Mouse (Mus musculus) liver, adult 2 months (tissue): ENCODE results near the gene Dpm3. TPM values are rescaled to one million over a fixed set of nuclear protein-coding genes. Genes with fewer than 3 reads are reported as not detected.
"Not testable (repeated sequence)": the region's sequence is repeated elsewhere in the genome, so short reads cannot be mapped to it uniquely, and the experiment has no call there.

ENCODE experiments used
- DNase-seq: peaks from one replicate; pipeline ENCODE4 v3.0.0-alpha.2; 2011; ENCODE audit warnings: low read depth, low spot score; ENCODE audit errors: extremely low read depth
- H3K27ac ChIP-seq: fragments of 200-500 bp; replicated peaks from 2 replicates; pipeline ENCODE4 v1.5.1; 2012; ENCODE audit warnings: low read depth, mild to moderate bottlenecking, control low read depth, inconsistent platforms, low read length; ENCODE audit not compliant: insufficient read depth
- H3K27me3 ChIP-seq: fragments of 200-500 bp; 2 replicates; pipeline ENCODE4 v1.6.1; 2012; ENCODE audit warnings: mild to moderate bottlenecking, moderate library complexity, low read length, inconsistent platforms; ENCODE audit not compliant: control insufficient read depth, insufficient read depth
- H3K36me3 ChIP-seq: fragments of 200-500 bp; 2 replicates; pipeline ENCODE4 v1.6.1; 2012; ENCODE audit warnings: low read length, inconsistent platforms; ENCODE audit not compliant: control insufficient read depth, insufficient read depth
- H3K4me1 ChIP-seq: fragments of 200-500 bp; 2 replicates; pipeline ENCODE4 v1.6.1; 2011; ENCODE audit warnings: low read length; ENCODE audit not compliant: control insufficient read depth, insufficient read depth
- H3K4me3 ChIP-seq: fragments of 200-500 bp; 2 replicates; pipeline ENCODE4 v1.5.1; 2011; ENCODE audit warnings: low read depth, mild to moderate bottlenecking, control low read depth, low read length, moderate library complexity; ENCODE audit not compliant: insufficient read depth
- H3K79me2 ChIP-seq: fragments of 200-500 bp; 2 replicates; pipeline ENCODE4 v1.6.1; 2012; ENCODE audit warnings: inconsistent platforms, mild to moderate bottlenecking, low read length, moderate library complexity; ENCODE audit not compliant: control insufficient read depth, insufficient read depth
- H3K9ac ChIP-seq: fragments of 200-500 bp; 2 replicates; pipeline ENCODE4 v1.6.1; 2012; ENCODE audit warnings: low read depth, mild to moderate bottlenecking, control low read depth, inconsistent platforms, low read length
- CTCF ChIP-seq: fragments of 200-500 bp; IDR thresholded peaks from 2 replicates; pipeline ENCODE4 v1.5.1; 2011; ENCODE audit warnings: low read depth, low read length, control low read depth
- POLR2A ChIP-seq: fragments of 200-500 bp; IDR thresholded peaks from 2 replicates; pipeline ENCODE4 v1.6.1; 2011; ENCODE audit warnings: low read length, control low read depth; ENCODE audit not compliant: insufficient read depth; ENCODE audit errors: extremely low read depth
- WGBS: fragments of 180-500 bp; shearing (Covaris S2); methylation state at CpG from one replicate; pipeline ENCODE4 v1.1.7; 2018; 5-methylcytosine and 5-hydroxymethylcytosine counted together
- polyA plus RNA-seq: library from polyadenylated mRNA; depleted of rRNA; stranded (reverse); fragments of >200 nt; gene quantifications from 2 replicates; pipeline ENCODE4 v1.2.3, GENCODE M21; 2012
- total RNA-seq: library from RNA; depleted of rRNA; stranded (reverse); fragments of >200 nt; gene quantifications from 2 replicates; pipeline ENCODE4 v1.2.3, GENCODE M21; 2014

The Dpm3 gene
- total and polyA plus RNA-seq, 2 experiments = 102 to 245 TPM

DNA sequence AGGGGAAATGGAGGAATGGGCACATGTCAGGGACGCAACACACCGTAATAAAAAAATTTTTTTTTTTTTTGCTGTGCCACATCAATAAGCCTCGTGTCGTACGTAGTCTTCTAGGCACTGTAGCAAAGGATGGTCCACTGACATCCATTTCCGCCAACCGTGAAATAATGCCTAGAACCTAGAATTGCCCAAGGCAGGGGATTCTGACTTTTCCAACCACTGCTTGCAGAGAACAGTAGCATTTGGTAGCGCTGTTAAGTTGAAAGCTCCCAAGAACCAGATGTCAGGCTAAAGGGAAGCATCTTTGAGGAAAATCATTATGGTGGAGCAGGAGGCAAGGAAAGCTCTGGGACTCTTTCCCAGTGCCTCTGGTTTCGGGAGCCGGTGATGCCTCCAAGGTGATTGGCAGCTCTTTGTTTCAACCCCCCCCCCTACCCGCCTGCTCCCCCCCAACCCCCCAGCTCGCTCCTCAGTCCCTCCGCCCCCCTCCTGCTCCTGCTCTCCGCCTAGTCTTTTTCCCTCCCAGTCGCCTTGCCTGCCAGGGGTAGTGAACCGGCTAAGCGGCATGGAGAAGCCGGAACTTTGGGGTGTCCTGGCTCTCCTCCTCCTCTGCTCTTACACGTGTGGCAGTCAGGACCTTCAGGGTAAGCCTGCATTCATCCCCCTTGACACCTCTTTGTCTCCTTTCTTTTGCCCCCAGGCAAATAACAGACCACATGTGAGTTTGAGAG is 44.3 kb upstream of the Dpm3 start, which contains the start of gene Thbs3:
Thbs3 (plus strand) TSS at position 500 of the 731 bp plus-strand sequence.
- WGBS = 18% methylated on average over 19 of the region's 19 CpGs

DNA sequence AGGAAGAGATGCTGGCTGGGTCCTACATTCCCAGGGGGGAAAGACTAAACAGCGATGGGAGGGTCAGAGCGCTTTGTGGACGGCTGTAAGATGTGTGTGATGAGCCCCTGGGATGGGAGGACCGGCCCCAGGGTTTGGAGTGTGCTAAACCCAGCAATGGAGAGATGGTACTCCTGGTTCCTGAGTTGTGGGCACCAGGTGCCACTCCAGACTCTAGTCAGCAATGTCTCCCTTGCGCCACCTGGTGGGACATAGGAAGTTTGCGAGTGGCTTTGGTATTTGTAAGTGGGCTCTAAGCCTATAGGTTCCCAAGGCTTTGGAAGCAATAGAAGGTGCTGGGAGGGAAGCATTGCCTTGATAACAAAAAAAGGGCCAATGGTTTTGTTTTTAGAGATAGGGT is 43.3 kb upstream of the Dpm3 start:
- TF ChIP-seq POLR2A (no peak), CTCF (peak; percentile 91)
- no peak overlapping the region for H3K27ac ChIP-seq
- H3K4me1 ChIP-seq = no peaks in the 10 kb centered on the region; the same call in 1 of the 2 replicates
- H3K36me3 ChIP-seq = no peaks in the 10 kb centered on the region
- DNase-seq = peak; percentile 53
- no peaks in the 10 kb centered on the region for H3K27me3 ChIP-seq
- under 1% methylated on average over 6 of the region's 6 CpGs for WGBS
- H3K9ac ChIP-seq = no peak overlapping the region
- no peaks in the 10 kb centered on the region for H3K79me2 ChIP-seq
- no peak overlapping the region for H3K4me3 ChIP-seq

More for the DNA sequence above, 44.3 kb upstream of the Dpm3 start, which contains the start of gene Thbs3:
- Histone ChIP-seq H3K9ac (peak within 1 kb of the TSS; percentile 71), H3K36me3 (no peaks in the 10 kb centered on the region), H3K4me3 (peak within 1 kb of the TSS; percentile 96), H3K27ac (peak within 1 kb of the TSS; percentile 21), H3K27me3 (no peaks in the 10 kb centered on the region), H3K79me2 (no peaks in the 10 kb centered on the region), H3K4me1 (no peaks in the 10 kb centered on the region; the same call in 1 of the 2 replicates)
- DNase-seq = no peak
- TF ChIP-seq POLR2A = no peak
- TF ChIP-seq CTCF = no peak

DNA sequence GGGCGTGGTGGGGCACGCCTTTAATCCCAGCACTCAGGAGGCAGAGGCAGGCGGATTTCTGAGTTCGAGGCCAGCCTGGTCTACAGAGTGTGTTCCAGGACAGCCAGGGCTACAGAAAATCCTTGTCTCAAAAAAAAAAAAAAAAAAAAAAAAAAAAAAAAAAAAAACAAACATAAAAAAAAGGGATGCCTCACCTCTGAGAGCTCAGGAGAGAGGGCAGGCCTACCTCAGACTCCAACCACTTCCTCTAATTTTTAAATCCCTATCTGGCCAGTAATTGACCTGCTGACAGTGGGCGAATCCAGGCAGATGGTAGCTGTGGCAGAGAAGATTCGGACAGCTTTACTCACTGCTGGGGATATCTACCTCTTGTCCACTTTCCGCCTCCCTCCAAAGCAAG is 42.8 kb upstream of the Dpm3 start:
- not testable (repeated sequence) for H3K4me3 ChIP-seq, H3K79me2 ChIP-seq, DNase-seq

DNA sequence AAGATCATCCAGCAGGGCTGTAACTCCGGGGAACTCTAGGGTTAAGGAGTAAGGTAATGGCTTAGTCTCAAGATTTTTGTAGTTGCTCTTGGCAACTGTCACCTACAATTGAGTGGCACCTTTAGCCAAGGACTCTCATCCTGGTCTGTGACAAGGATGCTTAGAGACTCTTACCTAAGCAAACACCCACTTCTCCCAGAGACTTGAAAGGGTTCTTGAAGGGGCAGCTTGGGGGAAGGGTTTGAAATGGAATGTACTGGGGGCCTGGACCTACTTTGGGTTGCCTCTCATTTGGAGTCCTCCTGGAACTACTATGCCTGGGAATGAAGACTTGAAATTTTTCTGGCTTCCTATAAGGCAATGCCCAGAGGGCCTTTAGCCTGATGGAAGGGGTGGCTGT is 40.9 kb upstream of the Dpm3 start:
- H3K27me3 ChIP-seq = no peaks in the 10 kb centered on the region
- no peaks in the 10 kb centered on the region for H3K36me3 ChIP-seq
- no peaks in the 10 kb centered on the region for H3K79me2 ChIP-seq
- H3K4me3 ChIP-seq = no peak overlapping the region
- H3K27ac ChIP-seq = no peak overlapping the region
- no peak for DNase-seq
- TF ChIP-seq CTCF (no peak), POLR2A (no peak)
- no peaks in the 10 kb centered on the region; the same call in 1 of the 2 replicates for H3K4me1 ChIP-seq
- H3K9ac ChIP-seq = no peak overlapping the region
- WGBS = 85% methylated on average over 1 of the region's 1 CpGs

More for the DNA sequence above, 42.8 kb upstream of the Dpm3 start:
- not testable (repeated sequence) for H3K27me3 ChIP-seq, H3K4me1 ChIP-seq, H3K36me3 ChIP-seq, H3K27ac ChIP-seq, H3K9ac ChIP-seq
- whole genome bisulfite sequencing = 68% methylated on average over 7 of the region's 7 CpGs

DNA sequence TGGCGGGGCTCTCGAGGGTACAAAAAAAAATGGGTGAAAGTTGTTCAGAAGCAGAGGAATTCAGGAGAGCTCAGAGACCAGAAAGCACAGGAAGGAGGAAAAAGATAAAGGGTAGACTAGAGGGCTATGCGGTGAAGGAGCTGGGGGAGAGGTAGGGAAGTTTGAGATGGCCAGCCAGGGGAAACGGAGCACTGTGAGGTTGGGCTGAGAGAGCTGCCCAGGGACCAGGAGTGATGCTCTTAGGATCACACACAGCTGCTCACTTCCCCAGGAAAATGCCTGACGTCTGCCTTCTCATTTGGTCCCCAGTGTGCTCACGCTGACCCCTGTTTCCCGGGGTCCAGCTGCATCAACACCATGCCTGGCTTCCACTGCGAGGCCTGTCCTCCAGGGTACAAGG is 39.6 kb upstream of the Dpm3 start:
- 50% methylated on average over 8 of the region's 8 CpGs for WGBS

DNA sequence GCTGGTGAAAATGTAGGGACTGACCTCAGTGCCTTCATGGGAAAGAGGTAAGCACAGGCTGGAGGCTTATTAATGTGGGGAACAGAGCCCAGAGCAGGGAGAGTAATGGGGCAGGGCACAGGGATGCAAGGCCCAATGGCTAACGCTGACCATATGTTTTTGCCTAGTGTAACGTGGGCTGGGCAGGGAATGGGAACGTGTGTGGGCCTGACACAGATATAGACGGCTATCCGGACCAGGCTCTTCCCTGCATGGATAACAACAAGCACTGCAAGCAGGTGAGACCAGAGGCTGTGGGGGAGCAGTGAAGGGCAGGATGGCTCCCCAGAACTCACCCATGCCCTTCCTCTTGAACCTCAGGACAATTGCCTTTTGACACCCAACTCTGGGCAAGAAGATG is 38.0 kb upstream of the Dpm3 start:
- no peak overlapping the region for H3K9ac ChIP-seq
- DNase-seq = no peak
- no peaks in the 10 kb centered on the region for H3K36me3 ChIP-seq
- WGBS = 95% methylated on average over 5 of the region's 5 CpGs
- H3K27ac ChIP-seq = no peak overlapping the region
- no peaks in the 10 kb centered on the region for H3K79me2 ChIP-seq
- TF ChIP-seq POLR2A (no peak), CTCF (no peak)
- no peaks in the 10 kb centered on the region for H3K27me3 ChIP-seq
- no peak overlapping the region for H3K4me3 ChIP-seq
- no peaks in the 10 kb centered on the region for H3K4me1 ChIP-seq

More for the DNA sequence above, 39.6 kb upstream of the Dpm3 start:
- no peak overlapping the region for H3K9ac ChIP-seq
- H3K27ac ChIP-seq = no peak overlapping the region
- no peaks in the 10 kb centered on the region for H3K36me3 ChIP-seq
- H3K4me1 ChIP-seq = no peaks in the 10 kb centered on the region
- no peak for TF ChIP-seq CTCF
- no peak for TF ChIP-seq POLR2A
- DNase-seq = no peak
- H3K27me3 ChIP-seq = no peaks in the 10 kb centered on the region
- no peak overlapping the region for H3K4me3 ChIP-seq
- H3K79me2 ChIP-seq = no peaks in the 10 kb centered on the region
